12 mouse cellular contexts compared by ENCODE assay signal in genomic region chr7:132687897-132688296, GRCm38 (mm10).
DNase-seq lines count a peak whose midpoint lies in the region; ATAC-seq and TF ChIP-seq lines count a peak whose summit lies in the region.
"Had no signal": no experiment of that assay in that cellular context is flagged by ENCODE, and none has a peak within 500 bp of the region (broad histone marks: within the 10 kb centered on the region; RNA-seq: fewer than 3 reads in every experiment).

No protein-coding gene starts in this region.

- no peak overlapping the region for H3K4me3 ChIP-seq in intestine, embryonic 14.5 days (ENCODE audit: low read depth, low read length)
- no peak overlapping the region for H3K4me3 ChIP-seq in intestine, postnatal 0 days (ENCODE audit: low read depth, low read length)
- H3K4me3 ChIP-seq in midbrain, embryonic 10.5 days, result no peak overlapping the region
- no peak overlapping the region for H3K4me3 ChIP-seq in midbrain, embryonic 15.5 days
- H3K4me3 ChIP-seq in stomach, embryonic 16.5 days (replicated peaks; ENCODE audit: low read length), result no peak overlapping the region
- H3K4me3 ChIP-seq: neural tube, embryonic 15.5 days had no signal

- 0 out of 2 replicates have a peak, but pooled peaks have one; percentile 8 for ATAC-seq in intestine, embryonic 14.5 days (replicated peaks; ENCODE audit: low FRiP score, low TSS enrichment, low read depth)
- no peak for ATAC-seq in intestine, postnatal 0 days
- ATAC-seq in midbrain, embryonic 15.5 days (replicated peaks), result no peak
- ATAC-seq in stomach, embryonic 16.5 days (ENCODE audit: insufficient read depth, low FRiP score), result no peak

- H3K9ac ChIP-seq in intestine, embryonic 14.5 days (ENCODE audit: low read length), result no peak overlapping the region
- no peak overlapping the region for H3K9ac ChIP-seq in intestine, postnatal 0 days (ENCODE audit: low read depth, low read length)
- no peak overlapping the region for H3K9ac ChIP-seq in midbrain, embryonic 15.5 days
- 0 out of 2 replicates have a peak overlapping the region, but pooled peaks have one; percentile 7 for H3K9ac ChIP-seq in stomach, embryonic 16.5 days (ENCODE audit: low read length)
- H3K9ac ChIP-seq: hindbrain, embryonic 14.5 days; neural tube, embryonic 15.5 days had no signal

- WGBS in intestine, embryonic 14.5 days, result 18% methylated on average over 2 of the region's 2 CpGs
- 51% methylated on average over 2 of the region's 2 CpGs for WGBS in intestine, postnatal 0 days
- WGBS in midbrain, embryonic 10.5 days, result 65% methylated on average over 2 of the region's 2 CpGs
- WGBS in midbrain, embryonic 15.5 days, result 66% methylated on average over 2 of the region's 2 CpGs
- WGBS in stomach, embryonic 16.5 days, result 35% methylated on average over 2 of the region's 2 CpGs

- H3K4me1 ChIP-seq in intestine, embryonic 14.5 days (replicated peaks; ENCODE audit: control insufficient read depth, insufficient read depth, low read length), result peaks cover 15% of the 10 kb centered on the region
- no peaks in the 10 kb centered on the region for H3K4me1 ChIP-seq in intestine, postnatal 0 days (replicated peaks; ENCODE audit: control insufficient read depth, insufficient read depth, low read length)
- H3K4me1 ChIP-seq in midbrain, embryonic 10.5 days, result no peaks in the 10 kb centered on the region
- no peaks in the 10 kb centered on the region for H3K4me1 ChIP-seq in midbrain, embryonic 15.5 days
- peaks cover 13% of the 10 kb centered on the region; the same call in 1 of the 2 replicates for H3K4me1 ChIP-seq in stomach, embryonic 16.5 days (ENCODE audit: control insufficient read depth, insufficient read depth, low read length)

- peak overlapping the region; percentile 0; the same call in 1 of the 2 replicates for H3K27ac ChIP-seq in intestine, embryonic 14.5 days (ENCODE audit: low read depth)
- H3K27ac ChIP-seq in intestine, postnatal 0 days (ENCODE audit: low read depth, low read length), result no peak overlapping the region
- H3K27ac ChIP-seq in midbrain, embryonic 10.5 days (replicated peaks), result peak overlapping the region; percentile 35; the same call in 1 of the 2 replicates
- H3K27ac ChIP-seq in midbrain, embryonic 15.5 days, result no peak overlapping the region
- H3K27ac ChIP-seq in stomach, embryonic 16.5 days (ENCODE audit: low read length), result no peak overlapping the region; the same call in 1 of the 2 replicates
- H3K27ac ChIP-seq: hindbrain, embryonic 14.5 days had no signal

- no peaks in the 10 kb centered on the region for H3K27me3 ChIP-seq in intestine, embryonic 14.5 days (replicated peaks; ENCODE audit: control insufficient read depth, insufficient read depth, low read length)
- H3K27me3 ChIP-seq in intestine, postnatal 0 days (replicated peaks; ENCODE audit: control insufficient read depth, insufficient read depth, low read length), result no peaks in the 10 kb centered on the region
- H3K27me3 ChIP-seq in midbrain, embryonic 10.5 days (ENCODE audit: low read depth, poor library complexity, severe bottlenecking), result no peaks in the 10 kb centered on the region
- H3K27me3 ChIP-seq in midbrain, embryonic 15.5 days (replicated peaks), result no peaks in the 10 kb centered on the region
- H3K27me3 ChIP-seq in stomach, embryonic 16.5 days (ENCODE audit: control insufficient read depth, insufficient read depth, low read length), result no peaks in the 10 kb centered on the region
- H3K27me3 ChIP-seq: neural tube, embryonic 15.5 days had no signal

- H3K4me2 ChIP-seq in intestine, embryonic 14.5 days (ENCODE audit: low read length), result no peak overlapping the region
- H3K4me2 ChIP-seq in intestine, postnatal 0 days (replicated peaks; ENCODE audit: low read depth), result no peak overlapping the region
- no peak overlapping the region for H3K4me2 ChIP-seq in midbrain, embryonic 15.5 days
- H3K4me2 ChIP-seq in stomach, embryonic 16.5 days (ENCODE audit: low read depth, low read length), result no peak overlapping the region
- H3K4me2 ChIP-seq: hindbrain, embryonic 14.5 days; neural tube, embryonic 15.5 days had no signal

- H3K36me3 ChIP-seq in intestine, embryonic 14.5 days (ENCODE audit: control insufficient read depth, insufficient read depth, low read length), result no peaks in the 10 kb centered on the region
- H3K36me3 ChIP-seq in intestine, postnatal 0 days (ENCODE audit: control insufficient read depth, insufficient read depth), result no peaks in the 10 kb centered on the region
- H3K36me3 ChIP-seq in midbrain, embryonic 10.5 days, result no peaks in the 10 kb centered on the region
- H3K36me3 ChIP-seq in midbrain, embryonic 15.5 days (replicated peaks), result no peaks in the 10 kb centered on the region
- H3K36me3 ChIP-seq in stomach, embryonic 16.5 days (ENCODE audit: control insufficient read depth, insufficient read depth, low read length), result no peaks in the 10 kb centered on the region
- H3K36me3 ChIP-seq: neural tube, embryonic 15.5 days had no signal

- DNase-seq in embryo, embryonic 10 days (ENCODE audit: low spot score), result peak; percentile 12
- no peak for DNase-seq in embryo, embryonic 11 days
- DNase-seq in intestine, embryonic 14.5 days (ENCODE audit: low spot score), result no peak
- no peak for DNase-seq in midbrain, embryonic 10.5 days (ENCODE audit: low spot score)
- DNase-seq in left cerebral cortex, postnatal 14 days (ENCODE audit: low spot score in 2 of 2), result no peak
- DNase-seq: cerebellum, postnatal 36 days; midbrain, embryonic 14.5 days had no signal

- no peak for TF ChIP-seq CTCF in intestine, postnatal 0 days (IDR thresholded peaks at IDR 0.05; ENCODE audit: low read depth)

- H3K9me3 ChIP-seq in intestine, embryonic 14.5 days (ENCODE audit: control insufficient read depth, low read length), result no peaks in the 10 kb centered on the region
- H3K9me3 ChIP-seq in intestine, postnatal 0 days (ENCODE audit: control insufficient read depth), result no peaks in the 10 kb centered on the region
- H3K9me3 ChIP-seq in midbrain, embryonic 10.5 days (replicated peaks), result no peaks in the 10 kb centered on the region
- H3K9me3 ChIP-seq in midbrain, embryonic 15.5 days, result no peaks in the 10 kb centered on the region
- H3K9me3 ChIP-seq in stomach, embryonic 16.5 days (replicated peaks; ENCODE audit: control insufficient read depth, low read length), result no peaks in the 10 kb centered on the region
- H3K9me3 ChIP-seq: neural tube, embryonic 15.5 days had no signal

- intact Hi-C loops in left cerebral cortex, postnatal 14 days (cut with DNase I), result no loop called here

Comparison
In these comparisons a context has a peak if more than half of its experiments do, and no peak if none do; other contexts are left out.
1. H3K27ac ChIP-seq: peak in intestine, embryonic 14.5 days (single experiment) and midbrain, embryonic 10.5 days (single experiment); none in intestine, postnatal 0 days (single experiment), midbrain, embryonic 15.5 days (single experiment) and stomach, embryonic 16.5 days (single experiment).